In genomic region chr16:38712105-38712504, GRCm38 (mm10) we compare ENCODE assay signal across 7 mouse cellular contexts. TPM values are rescaled to one million over a fixed set of nuclear protein-coding genes. Genes with fewer than 3 reads are reported as not detected.
DNase-seq lines count a peak whose midpoint lies in the region; ATAC-seq and TF ChIP-seq lines count a peak whose summit lies in the region.

No protein-coding gene starts in this region.

- 4% methylated on average over 12 of the region's 12 CpGs for WGBS in lung, embryonic 14.5 days
- WGBS in intestine, embryonic 14.5 days, result 5% methylated on average over 12 of the region's 12 CpGs
- 6% methylated on average over 12 of the region's 12 CpGs for WGBS in midbrain, embryonic 16.5 days

- TF ChIP-seq CTCF in lung, embryonic 14.5 days (IDR thresholded peaks at IDR 0.05; ENCODE audit: low read depth), result no peak

- H3K4me2 ChIP-seq in lung, embryonic 14.5 days, result peak overlapping the region; percentile 66
- peak overlapping the region; percentile 68 for H3K4me2 ChIP-seq in intestine, embryonic 14.5 days (ENCODE audit: low read length)
- peak overlapping the region; percentile 91 for H3K4me2 ChIP-seq in midbrain, embryonic 16.5 days (ENCODE audit: low read length)

- 0 out of 2 replicates have a peak, but pooled peaks cover 4% of the 10 kb centered on the region for H3K36me3 ChIP-seq in lung, embryonic 14.5 days (ENCODE audit: insufficient read depth)
- H3K36me3 ChIP-seq in intestine, embryonic 14.5 days (ENCODE audit: control insufficient read depth, insufficient read depth, low read length), result no peaks in the 10 kb centered on the region
- H3K36me3 ChIP-seq in midbrain, embryonic 16.5 days (ENCODE audit: control insufficient read depth, insufficient read depth, low read length), result no peaks in the 10 kb centered on the region

- H3K9ac ChIP-seq in lung, embryonic 14.5 days, result peak overlapping the region; percentile 83
- peak overlapping the region; percentile 72 for H3K9ac ChIP-seq in intestine, embryonic 14.5 days (ENCODE audit: low read length)
- H3K9ac ChIP-seq in midbrain, embryonic 16.5 days (ENCODE audit: low read depth, low read length), result peak overlapping the region; percentile 63

- H3K27ac ChIP-seq in lung, embryonic 14.5 days (ENCODE audit: low read depth), result peak overlapping the region; percentile 97
- H3K27ac ChIP-seq in intestine, embryonic 14.5 days (ENCODE audit: low read depth), result peak overlapping the region; percentile 93
- no peak overlapping the region for H3K27ac ChIP-seq in midbrain, embryonic 16.5 days (ENCODE audit: low read length)

- H3K4me1 ChIP-seq in lung, embryonic 14.5 days (ENCODE audit: insufficient read depth), result 0 out of 2 replicates have a peak, but pooled peaks cover 5% of the 10 kb centered on the region
- peaks cover 12% of the 10 kb centered on the region for H3K4me1 ChIP-seq in intestine, embryonic 14.5 days (replicated peaks; ENCODE audit: control insufficient read depth, insufficient read depth, low read length)
- H3K4me1 ChIP-seq in midbrain, embryonic 16.5 days (ENCODE audit: control insufficient read depth, insufficient read depth, low read length), result peaks cover 5% of the 10 kb centered on the region; the same call in 1 of the 2 replicates

- no peaks in the 10 kb centered on the region for H3K27me3 ChIP-seq in lung, embryonic 14.5 days (ENCODE audit: insufficient read depth, low read length)
- H3K27me3 ChIP-seq in intestine, embryonic 14.5 days (replicated peaks; ENCODE audit: control insufficient read depth, insufficient read depth, low read length), result no peaks in the 10 kb centered on the region
- no peaks in the 10 kb centered on the region for H3K27me3 ChIP-seq in midbrain, embryonic 16.5 days (ENCODE audit: control insufficient read depth, insufficient read depth, low read depth, low read length)

- ATAC-seq in lung, embryonic 14.5 days (ENCODE audit: insufficient read depth), result peak; percentile 7
- ATAC-seq in intestine, embryonic 14.5 days (replicated peaks; ENCODE audit: low FRiP score, low TSS enrichment, low read depth), result peak; percentile 41
- 0 out of 2 replicates have a peak, but pooled peaks have one; percentile 18 for ATAC-seq in midbrain, embryonic 16.5 days

- H3K4me3 ChIP-seq in lung, embryonic 14.5 days (ENCODE audit: low read depth, low read length), result peak overlapping the region; percentile 63
- peak overlapping the region; percentile 68 for H3K4me3 ChIP-seq in intestine, embryonic 14.5 days (ENCODE audit: low read depth, low read length)
- peak overlapping the region; percentile 54 for H3K4me3 ChIP-seq in midbrain, embryonic 16.5 days (ENCODE audit: low read depth, low read length)

- H3K9me3 ChIP-seq in lung, embryonic 14.5 days (ENCODE audit: low read depth, low read length), result no peaks in the 10 kb centered on the region
- no peaks in the 10 kb centered on the region for H3K9me3 ChIP-seq in intestine, embryonic 14.5 days (ENCODE audit: control insufficient read depth, low read length)
- H3K9me3 ChIP-seq in midbrain, embryonic 16.5 days (replicated peaks; ENCODE audit: control insufficient read depth, low read length, poor library complexity, severe bottlenecking), result no peaks in the 10 kb centered on the region

- DNase-seq in lung, embryonic 14.5 days, result peak; percentile 55
- no peak for DNase-seq in lung, adult 18-20 months
- DNase-seq in embryo, embryonic 9.5 days (ENCODE audit: extremely low spot score), result peak; percentile 43
- peak; percentile 77 for DNase-seq in intestine, embryonic 14.5 days (ENCODE audit: low spot score)
- no peak for DNase-seq in urinary bladder, postnatal 10 days (ENCODE audit: low spot score)
- no peak for DNase-seq in right cerebral cortex, adult 18-20 months

RNA-seq across cellular contexts. Expression of gene Arhgap31, which starts 1.0 kb away (rescaled TPM):
- 21.6 and 22.0 TPM in 2 replicates for polyA plus RNA-seq in lung, embryonic 14.5 days (2014; fragmentation: Nextera tagmentation; extraction: Ambion mirVana)
- polyA plus RNA-seq in intestine, embryonic 14.5 days (2014; fragmentation: Nextera tagmentation; extraction: Ambion mirVana), result 10.9 and 11.7 TPM in 2 replicates
- polyA plus RNA-seq in midbrain, embryonic 16.5 days (2015; fragmentation: Nextera tagmentation; extraction: Ambion mirVana), result 3.7 and 4.1 TPM in 2 replicates

RNA-seq across cellular contexts. Expression of gene B4galt4, which starts 30.0 kb away (rescaled TPM):
- polyA plus RNA-seq in lung, embryonic 14.5 days (2014; fragmentation: Nextera tagmentation; extraction: Ambion mirVana), result 36.6 and 39.0 TPM in 2 replicates
- 30.6 and 34.4 TPM in 2 replicates for polyA plus RNA-seq in intestine, embryonic 14.5 days (2014; fragmentation: Nextera tagmentation; extraction: Ambion mirVana)
- polyA plus RNA-seq in midbrain, embryonic 16.5 days (2015; fragmentation: Nextera tagmentation; extraction: Ambion mirVana), result 31.5 and 35.6 TPM in 2 replicates

Comparison
In these comparisons a context has a peak if more than half of its experiments do, and no peak if none do; other contexts are left out.
1. DNase-seq: peak in lung, embryonic 14.5 days (single experiment), embryo, embryonic 9.5 days (single experiment) and intestine, embryonic 14.5 days (single experiment); none in lung, adult 18-20 months (0 of 2), urinary bladder, postnatal 10 days (single experiment) and right cerebral cortex, adult 18-20 months (single experiment).
2. Peak in every context shown above with its lines, with median percentiles within 50 percentile points of each other: ATAC-seq, H3K4me2 ChIP-seq, H3K4me3 ChIP-seq and H3K9ac ChIP-seq.